In genomic region chr8:87130691-87131090, GRCm38 (mm10) we compare ENCODE assay signal across 15 mouse cellular contexts.
DNase-seq lines count a peak whose midpoint lies in the region; ATAC-seq lines count a peak whose summit lies in the region.
"Had no signal": no experiment of that assay in that cellular context is flagged by ENCODE, and none has a peak within 500 bp of the region (broad histone marks: within the 10 kb centered on the region; RNA-seq: fewer than 3 reads in every experiment).

No protein-coding gene starts in this region.

- ATAC-seq in heart, embryonic 12.5 days (ENCODE audit: insufficient number of reproducible peaks, low FRiP score), result no peak
- no peak for ATAC-seq in monocyte, adult 5-6 weeks (replicated peaks; ENCODE audit: insufficient number of reproducible peaks, low FRiP score, low TSS enrichment, poor library complexity, severe bottlenecking)
- ATAC-seq: forebrain, embryonic 15.5 days; hindbrain, postnatal 0 days had no signal

- no peak overlapping the region for H3K4me2 ChIP-seq in heart, embryonic 12.5 days
- H3K4me2 ChIP-seq: embryonic facial prominence, embryonic 13.5 days; forebrain, embryonic 15.5 days had no signal

- H3K27ac ChIP-seq in heart, embryonic 12.5 days (ENCODE audit: poor library complexity, severe bottlenecking), result no peak overlapping the region
- H3K27ac ChIP-seq: embryonic facial prominence, embryonic 13.5 days; forebrain, embryonic 15.5 days; hindbrain, postnatal 0 days had no signal

- peaks cover 10% of the 10 kb centered on the region for H3K4me1 ChIP-seq in heart, embryonic 12.5 days (replicated peaks)

- no peaks in the 10 kb centered on the region for H3K36me3 ChIP-seq in heart, embryonic 12.5 days
- H3K36me3 ChIP-seq: embryonic facial prominence, embryonic 13.5 days; forebrain, embryonic 15.5 days had no signal

- 42% methylated on average over 3 of the region's 3 CpGs for WGBS in heart, embryonic 12.5 days

- no peaks in the 10 kb centered on the region for H3K9me3 ChIP-seq in heart, embryonic 12.5 days (replicated peaks)
- H3K9me3 ChIP-seq: embryonic facial prominence, embryonic 13.5 days; forebrain, embryonic 15.5 days had no signal

- intact Hi-C loops in gastrocnemius, postnatal 36 days (cut with DNase I), result no loop called here

- H3K27me3 ChIP-seq in heart, embryonic 12.5 days (replicated peaks), result no peaks in the 10 kb centered on the region
- H3K27me3 ChIP-seq: embryonic facial prominence, embryonic 13.5 days; forebrain, embryonic 15.5 days had no signal

- H3K9ac ChIP-seq in heart, embryonic 12.5 days, result no peak overlapping the region
- H3K9ac ChIP-seq: embryonic facial prominence, embryonic 13.5 days; forebrain, embryonic 15.5 days had no signal

- no peak overlapping the region for H3K4me3 ChIP-seq in heart, embryonic 12.5 days
- H3K4me3 ChIP-seq: embryonic facial prominence, embryonic 13.5 days; forebrain, embryonic 15.5 days had no signal

- peak; percentile 96 for DNase-seq in heart, adult 11 months
- peak; percentile 35 for DNase-seq in ES-CJ7 (ENCODE audit: low read depth, low spot score)
- DNase-seq in heart, adult 8-10 months (ENCODE audit: low spot score), result peak; percentile 77
- peak; percentile 24 for DNase-seq in kidney, postnatal 10 days
- DNase-seq in spleen, postnatal 4 days (ENCODE audit: low spot score in 2 of 2), result no peak
- no peak for DNase-seq in gastrocnemius, postnatal 36 days
- DNase-seq: cerebellum, postnatal 14 days; layer of hippocampus, adult 9-11 months; left cerebral cortex, postnatal 4 days; spleen, adult 18-20 months had no signal

Comparison
In these comparisons a context has a peak if more than half of its experiments do, and no peak if none do; other contexts are left out.
1. DNase-seq: peak in heart, adult 11 months (single experiment), ES-CJ7 (single experiment), heart, adult 8-10 months (single experiment) and kidney, postnatal 10 days (single experiment); none in spleen, postnatal 4 days (0 of 2) and gastrocnemius, postnatal 36 days (0 of 2).